Mouse (Mus musculus) urinary bladder, postnatal 10 days (tissue): ENCODE data around the gene Chuk.
"Not testable (repeated sequence)": the region's sequence is repeated elsewhere in the genome, so short reads cannot be mapped to it uniquely, and the experiment has no call there.

ENCODE experiments used
- DNase-seq: peaks from one replicate; pipeline ENCODE4 v3.0.0; 2022; ENCODE audit warnings: low spot score

The Chuk gene

DNA sequence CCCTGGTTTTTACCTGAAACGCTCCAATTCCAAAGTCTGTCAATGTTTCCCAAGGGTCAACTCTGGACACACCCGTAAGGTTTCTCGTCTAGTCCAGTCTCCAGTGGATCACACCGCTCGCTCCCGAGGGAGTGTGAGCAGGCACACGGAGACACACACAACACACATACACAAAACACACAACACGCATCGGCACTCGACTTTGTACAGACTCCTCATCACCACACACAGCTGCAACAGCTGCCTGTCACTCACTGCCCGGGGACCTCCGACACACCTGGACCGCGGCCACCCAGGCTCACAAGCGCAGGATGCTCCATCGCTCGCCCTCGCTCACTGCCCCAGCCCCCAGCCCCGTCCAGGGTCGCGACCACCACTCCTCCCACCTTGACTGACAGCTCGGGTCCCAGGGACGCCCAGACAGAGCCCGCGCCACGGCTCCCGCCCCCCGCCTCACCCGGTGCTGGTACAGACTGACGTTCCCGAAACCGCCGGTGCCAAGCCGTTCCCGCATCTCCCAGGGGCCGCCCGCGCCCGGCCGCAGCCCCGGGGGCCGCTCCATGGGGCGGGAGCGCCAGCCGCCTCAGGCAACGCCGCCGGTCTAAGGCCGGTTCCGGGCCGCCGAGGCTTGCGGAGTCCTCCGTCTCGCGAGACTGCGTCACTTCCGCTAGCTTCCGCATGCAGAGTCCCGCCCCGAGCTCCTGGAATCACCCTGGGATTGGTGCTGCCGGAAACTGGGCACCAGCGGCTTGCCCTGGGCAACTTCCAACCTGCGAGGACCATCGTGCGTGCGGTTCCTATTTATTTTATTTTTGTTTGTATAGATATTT lies at the start of gene Chuk:
Gene Chuk (minus strand): TSS at position 650 of the 830 bp plus-strand sequence.
- DNase-seq = peak; percentile 93

DNA sequence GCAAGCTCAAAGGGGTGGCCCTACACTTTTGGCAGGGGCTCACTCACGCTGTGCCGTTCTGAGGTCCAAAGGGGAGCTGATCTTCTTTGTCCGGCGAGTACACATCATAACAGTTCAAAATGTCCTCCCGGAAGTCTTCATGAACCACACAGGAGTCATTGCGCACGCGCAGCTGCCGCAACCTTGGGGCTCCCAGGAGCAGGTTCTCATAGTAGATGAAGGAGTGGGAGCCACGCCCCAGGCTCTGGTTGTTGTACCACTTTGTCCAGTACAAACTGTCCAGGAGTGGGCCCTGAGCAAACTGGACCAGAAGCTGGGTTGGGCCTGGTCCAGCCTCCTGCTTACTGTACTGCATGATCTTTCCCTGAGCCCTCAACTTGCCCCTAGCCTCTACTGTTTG lies 49.7 kb upstream of the Chuk start:
- DNase-seq = no peak

DNA sequence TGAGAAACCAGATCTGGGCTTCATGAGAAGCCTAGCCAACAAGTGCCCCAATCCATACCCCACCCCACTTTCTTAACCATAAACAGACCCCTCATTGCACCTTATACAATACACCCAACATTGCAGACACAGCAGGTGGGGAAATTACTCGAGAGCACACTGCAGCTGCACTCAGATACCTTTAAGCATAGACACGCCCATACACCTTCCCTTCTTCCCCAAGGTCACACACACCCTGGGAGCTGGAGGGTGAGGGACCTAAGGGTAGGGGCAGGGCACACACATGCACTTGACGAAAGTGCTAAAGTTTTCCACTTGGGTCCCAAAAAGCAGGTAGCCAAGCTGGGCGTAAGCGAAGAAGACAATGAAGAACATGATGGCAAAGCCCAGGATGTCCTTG lies 46.5 kb upstream of the Chuk start:
- DNase-seq = no peak

DNA sequence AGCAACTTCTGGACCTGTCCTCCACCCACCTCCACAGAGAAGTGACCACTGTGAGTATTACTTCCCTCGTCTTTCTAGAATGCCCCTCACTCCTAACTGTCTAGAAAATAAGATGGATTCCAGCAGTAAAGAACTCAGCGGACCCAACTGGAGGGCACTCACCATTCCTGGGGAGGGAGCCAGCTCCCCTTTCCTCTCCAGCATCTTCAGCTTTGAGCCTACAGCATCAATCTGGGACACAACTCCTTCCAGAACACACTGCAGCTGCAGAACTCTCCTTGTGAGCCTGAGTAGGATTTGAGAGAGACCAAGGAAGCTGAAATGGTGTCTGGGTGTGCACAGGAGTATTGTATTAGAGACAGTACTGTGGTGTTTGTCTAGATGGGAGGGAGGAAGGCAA lies 41.7 kb upstream of the Chuk start:
- DNase-seq = no peak

DNA sequence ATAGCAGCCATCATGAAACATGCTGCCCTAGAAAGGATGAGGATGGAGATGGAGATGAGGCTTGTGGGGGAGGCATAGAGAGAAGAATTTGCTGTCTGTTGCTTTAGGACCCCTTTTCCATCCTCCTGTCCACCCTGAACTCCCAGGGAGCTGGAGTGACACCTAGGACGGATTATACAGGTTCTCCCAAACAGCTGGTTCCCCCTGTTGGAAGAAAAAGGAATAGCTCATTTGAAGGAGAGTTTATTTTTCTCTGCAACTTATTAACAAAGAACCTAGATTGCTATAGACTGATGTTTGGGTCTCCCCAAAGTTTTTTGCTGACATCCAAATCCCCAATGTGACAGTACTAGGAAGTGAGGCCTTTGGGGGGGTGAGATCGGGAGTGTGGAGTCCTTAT lies 41.1 kb upstream of the Chuk start:
- no peak for DNase-seq

DNA sequence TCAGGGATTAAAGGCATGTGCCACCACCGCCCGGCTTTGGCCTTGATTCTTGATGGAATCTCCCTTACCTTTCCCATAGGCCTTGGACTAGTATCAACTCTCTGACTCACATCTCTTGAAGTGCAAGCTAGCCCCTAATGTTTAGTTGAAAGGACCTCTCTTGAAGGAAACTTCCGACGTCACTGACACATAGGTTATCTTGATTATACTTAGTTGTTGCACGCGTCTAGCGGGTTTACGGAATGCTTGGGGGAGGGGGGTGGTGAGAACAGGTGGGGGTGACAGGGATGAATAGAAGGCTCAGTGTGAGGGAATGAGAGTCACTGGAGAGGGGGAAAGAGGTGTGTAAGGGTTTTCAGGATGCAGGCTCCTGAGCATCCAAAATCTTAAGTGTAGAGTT lies 39.7 kb upstream of the Chuk start:
- DNase-seq = no peak

DNA sequence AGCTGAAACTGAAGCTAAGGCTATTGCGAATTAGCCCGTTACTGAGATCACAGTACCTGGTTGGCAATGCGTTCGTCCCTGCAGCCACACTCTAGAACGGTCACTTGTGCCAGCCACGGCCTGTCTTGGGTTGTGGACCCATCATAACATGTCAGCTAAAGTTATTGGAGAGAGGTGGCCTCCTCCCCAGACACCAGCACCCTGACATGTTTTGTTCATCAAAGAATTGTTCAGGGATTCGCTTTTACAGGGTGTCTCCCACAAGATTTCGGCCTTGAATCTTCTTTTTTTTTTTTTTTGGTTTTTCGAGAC lies 39.2 kb upstream of the Chuk start:
- no peak for DNase-seq

DNA sequence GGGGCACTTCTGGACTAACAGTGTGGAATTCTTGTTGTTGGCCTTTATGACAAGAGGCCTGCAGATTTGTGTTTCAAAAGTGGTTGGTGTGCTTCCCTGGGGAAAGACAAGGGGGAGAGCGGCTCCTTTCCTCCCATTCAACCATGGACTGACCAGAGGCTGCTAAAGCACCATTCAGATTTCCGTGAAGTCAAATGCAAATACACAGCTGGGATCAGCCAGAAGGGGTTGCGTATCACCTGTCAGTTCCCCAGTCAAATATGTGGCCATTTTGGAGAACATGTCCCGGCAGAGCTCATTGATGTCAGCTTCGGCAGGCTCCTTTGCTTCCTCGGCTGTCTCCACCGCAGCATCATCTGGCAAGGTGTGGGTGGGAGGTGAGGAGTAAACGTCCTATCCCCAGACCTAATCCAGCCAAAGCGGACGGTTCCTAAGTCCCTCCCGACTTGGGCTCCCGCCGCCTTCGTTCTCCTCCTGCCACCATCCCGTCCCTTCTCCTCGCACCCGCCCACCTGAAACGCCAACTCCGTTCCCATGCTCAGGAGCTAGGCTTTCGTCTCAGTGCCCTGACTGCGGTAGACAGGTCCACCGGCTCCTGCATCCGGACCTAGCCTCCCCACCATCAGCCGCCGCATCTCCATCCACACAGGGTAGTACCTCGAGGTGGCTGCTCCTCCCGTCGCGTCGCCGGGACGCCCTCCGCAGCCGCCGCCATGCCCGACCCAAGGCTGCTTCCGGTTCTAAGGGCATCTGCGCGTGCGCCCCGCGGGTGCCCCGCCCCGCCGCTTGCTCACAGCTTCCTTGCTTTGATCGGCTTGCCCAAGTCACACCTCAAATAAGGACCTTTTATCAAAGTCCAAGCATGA lies 38.7 kb upstream of the Chuk start, which contains the start of gene Bloc1s2:
Gene Bloc1s2 (minus strand): TSS at position 745 of the 866 bp plus-strand sequence.
- peak; percentile 41 for DNase-seq

DNA sequence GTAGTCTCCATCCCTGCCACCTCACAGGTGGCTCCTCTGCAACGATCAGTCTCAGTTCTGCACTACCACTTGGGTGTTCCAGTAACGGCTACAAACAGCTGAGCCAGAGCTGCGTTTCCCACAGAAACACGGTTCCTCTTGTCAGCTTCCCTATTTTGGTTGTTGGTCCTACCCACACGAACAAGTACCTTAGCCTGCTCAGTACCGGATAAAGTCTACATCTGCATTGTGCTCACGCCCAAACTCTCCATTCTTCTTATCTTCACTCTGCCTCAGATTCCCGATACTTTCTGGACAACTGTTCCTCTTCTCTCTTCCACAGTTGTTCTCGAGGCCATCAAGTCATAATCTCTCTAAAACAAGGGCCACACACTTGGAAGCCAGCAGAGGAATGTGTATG lies 37.1 kb upstream of the Chuk start:
- DNase-seq = no peak

DNA sequence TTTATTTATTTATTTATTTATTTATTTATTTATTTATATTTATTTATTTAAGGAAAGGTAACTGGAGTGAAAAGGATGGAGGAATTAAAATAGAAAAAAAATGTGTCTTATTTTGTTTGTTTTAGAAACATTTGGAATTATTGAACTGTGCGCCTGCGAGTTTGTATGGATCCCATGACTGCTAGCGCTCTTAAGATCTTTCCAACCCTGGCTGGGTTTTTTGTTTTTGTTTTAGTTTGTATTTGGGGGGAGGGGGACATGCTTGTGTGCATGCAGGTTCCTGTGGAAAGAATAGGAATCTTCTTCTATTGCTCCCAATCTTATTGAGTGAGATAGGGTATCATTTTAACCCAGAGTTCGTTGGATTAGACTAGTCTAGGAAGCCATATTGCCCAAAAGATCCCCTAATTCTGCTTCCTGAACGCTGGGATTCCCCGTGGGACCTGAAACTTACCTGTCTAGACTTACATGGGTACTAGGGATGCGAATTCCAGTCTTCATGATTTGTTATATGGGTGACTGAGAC lies 28.7 kb upstream of the Chuk start:
- DNase-seq = no peak

DNA sequence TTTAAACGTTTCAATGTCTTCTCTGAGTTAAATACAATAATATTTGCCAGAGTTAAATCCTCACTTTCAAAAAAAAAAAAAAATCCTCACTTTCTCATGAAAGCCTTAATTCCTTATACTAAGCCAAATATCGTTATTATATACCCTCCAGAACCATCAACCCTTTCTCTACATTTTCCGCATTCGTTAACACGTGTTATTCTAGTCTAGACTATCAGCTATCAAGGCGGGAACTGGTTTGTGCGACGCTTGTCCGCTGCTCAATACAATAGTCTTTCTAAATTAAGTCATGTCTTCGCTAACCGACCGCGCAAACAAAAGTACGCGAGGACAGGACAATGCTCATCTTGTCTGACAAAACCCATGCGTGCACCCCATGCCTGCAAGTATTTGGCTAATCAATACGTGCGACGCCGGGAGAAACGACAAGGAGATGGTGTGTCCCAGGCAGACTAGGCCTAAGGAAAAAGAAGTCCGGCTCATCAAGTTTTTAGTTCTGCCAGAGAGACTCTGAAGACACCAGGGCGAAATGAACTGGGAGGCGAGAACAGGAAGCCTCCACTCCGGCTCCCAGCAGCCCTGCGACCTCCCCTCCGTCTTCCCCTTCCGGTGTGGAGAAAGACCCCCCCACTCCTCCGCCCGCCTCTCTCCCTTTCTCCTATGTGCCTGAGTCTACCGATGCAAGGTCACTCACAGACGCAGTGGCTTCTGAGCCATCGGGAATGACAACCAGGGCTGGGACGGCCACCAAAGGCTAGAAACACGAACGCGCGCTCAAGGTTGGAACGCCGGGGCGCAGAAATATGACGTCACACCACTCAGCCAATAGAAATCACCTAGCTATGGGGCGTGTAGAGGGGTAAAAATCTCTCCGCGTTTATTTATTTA lies 28.0 kb upstream of the Chuk start, which contains the start of gene Cwf19l1:
Gene Cwf19l1 (minus strand): TSS at position 805 of the 888 bp plus-strand sequence.
- DNase-seq = peak; percentile 57

DNA sequence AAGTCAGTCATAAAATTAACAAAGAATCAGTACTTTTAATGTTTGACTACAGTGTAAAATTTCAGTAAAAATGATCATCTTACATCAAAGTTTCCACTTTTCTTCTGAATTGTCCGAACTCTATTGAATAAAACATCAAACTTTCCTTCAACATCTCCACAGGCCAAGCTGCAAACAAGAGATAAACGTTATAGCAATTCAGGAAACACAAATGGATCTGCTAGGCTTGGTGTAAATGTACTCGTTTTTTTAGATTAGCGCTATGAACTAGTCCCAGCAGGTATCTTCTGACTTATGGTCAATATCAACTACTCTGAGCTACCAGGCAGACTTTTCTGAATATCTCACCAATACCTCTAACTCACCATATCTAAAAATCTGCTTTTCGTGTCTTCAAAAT lies 25.6 kb upstream of the Chuk start:
- DNase-seq = no peak

DNA sequence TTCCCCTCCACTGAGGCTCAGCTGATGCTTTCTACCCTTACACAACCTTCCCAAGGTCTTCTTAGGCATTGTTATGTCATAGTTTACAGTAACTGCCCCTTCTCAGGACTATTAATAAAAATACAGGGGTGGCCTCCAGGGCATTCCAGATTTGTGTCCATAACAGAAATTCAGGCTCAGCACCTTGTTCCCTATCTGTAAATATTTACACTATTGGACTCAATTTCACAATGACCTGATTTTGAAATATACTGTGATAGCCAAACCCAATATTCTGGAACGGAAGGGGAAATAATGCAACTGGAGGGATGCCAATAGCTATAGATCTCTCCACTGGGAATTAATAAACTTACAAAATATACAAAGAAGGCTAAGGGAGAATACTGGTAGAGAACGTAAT lies 21.3 kb upstream of the Chuk start:
- no peak for DNase-seq

DNA sequence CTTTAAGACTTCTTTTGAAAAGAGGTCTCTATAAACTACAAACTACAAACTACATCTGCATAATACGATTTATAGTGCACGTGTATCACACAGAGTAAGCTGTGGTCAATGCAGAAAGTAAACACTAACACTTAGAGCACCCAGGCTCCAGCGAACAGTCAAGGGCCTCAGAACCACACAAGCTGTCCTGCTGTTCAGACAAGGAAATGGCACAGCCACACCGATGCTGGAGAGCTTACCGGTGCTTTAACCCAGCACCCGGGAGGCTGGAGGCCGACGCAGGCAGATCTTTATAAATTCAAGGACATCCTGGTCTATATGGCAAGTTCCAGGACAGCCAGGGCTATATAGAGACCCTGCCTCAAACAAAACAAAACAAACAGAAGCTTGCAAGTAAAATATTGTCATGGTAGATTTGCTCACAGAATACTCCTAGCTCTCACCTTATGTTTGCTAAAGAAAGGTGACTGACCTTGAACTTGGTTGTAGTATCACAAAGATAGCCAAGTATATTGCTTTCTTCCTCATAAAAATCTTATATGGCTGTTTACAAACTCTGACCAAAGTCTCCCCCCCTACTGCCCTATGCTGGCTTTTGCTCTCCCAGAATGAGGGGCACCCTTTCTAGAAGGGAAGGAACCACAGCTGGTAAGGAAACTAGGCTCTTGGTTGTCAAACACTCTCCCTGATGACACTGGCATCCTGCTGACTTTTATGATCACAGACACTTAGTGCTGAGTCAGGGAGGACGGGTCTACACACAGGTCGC lies 20.6 kb upstream of the Chuk start:
- no peak for DNase-seq

DNA sequence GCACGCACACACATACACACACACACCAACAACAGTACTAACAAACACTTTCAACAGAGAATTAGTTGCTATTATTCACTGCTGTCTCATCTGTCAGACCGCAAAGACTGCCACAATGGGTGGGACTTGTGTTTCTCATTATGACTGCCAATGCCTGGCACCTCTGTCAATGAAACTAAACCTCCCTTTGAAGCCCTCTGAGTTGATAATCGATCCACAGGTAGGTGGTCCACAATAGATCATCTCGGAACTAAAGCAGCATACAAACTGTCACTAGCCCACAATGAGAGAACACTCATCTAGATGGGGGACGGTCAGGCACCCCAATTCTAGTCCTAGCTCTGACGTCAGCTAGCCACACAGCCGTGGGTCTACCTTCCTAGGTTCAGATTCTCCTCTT lies 13.9 kb upstream of the Chuk start:
- DNase-seq = no peak

DNA sequence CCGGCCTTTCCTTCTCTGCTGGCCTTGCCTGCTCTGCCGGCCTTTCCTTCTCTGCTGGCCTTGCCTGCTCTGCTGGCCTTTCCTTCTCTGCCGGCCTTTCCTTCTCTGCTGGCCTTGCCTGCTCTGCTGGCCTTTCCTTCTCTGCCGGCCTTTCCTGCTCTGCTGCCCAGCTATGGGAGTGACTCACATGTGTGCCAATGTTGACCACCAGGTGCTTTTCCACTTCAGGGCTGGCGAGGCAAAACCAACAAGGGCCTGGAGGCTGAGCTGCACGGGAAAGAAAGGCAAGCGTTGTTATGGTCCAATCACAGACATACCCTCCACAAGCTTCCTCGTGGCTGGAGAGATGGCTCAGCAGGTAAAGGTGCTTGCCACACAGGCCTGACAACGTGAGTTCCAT lies 13.4 kb upstream of the Chuk start:
- DNase-seq = not testable (repeated sequence)

DNA sequence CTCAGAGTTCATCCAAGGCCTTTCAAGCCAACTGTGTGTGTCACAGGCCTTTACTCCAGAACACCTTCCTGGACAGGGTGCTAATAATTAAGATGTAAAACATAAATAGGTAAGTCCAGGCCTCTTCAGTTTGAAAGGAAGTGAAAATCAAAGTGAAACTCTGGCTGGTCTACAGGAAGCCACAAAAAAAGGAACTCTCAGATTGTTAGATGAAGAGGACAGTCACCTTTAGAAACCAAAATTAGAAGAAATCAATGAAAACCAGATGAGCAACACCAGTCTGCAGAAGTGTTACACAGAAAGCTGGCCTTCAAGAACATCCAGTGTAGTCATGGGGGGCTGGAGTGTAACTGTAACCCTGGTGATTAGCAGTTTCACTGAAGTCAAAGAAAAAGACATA lies 10.5 kb upstream of the Chuk start:
- DNase-seq = no peak

DNA sequence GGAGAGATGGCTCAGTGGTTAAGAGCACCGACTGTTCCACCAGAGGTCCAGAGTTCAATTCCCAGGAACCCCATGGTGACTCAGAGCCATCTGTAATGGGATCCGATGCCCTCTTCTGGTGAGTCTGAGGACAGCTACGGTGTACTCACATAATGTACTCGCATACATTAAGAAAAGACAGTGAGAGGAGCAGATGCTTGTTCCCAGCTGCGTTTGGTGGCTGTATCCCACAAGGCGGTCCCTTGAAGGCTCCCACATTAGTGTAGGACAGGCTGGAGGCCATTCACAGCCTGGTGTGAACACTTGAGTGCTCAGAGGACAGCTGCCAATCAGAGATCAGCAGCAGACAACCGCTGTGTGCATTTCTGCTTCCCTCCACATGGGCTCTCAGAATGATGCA lies 4.4 kb upstream of the Chuk start:
- no peak for DNase-seq

DNA sequence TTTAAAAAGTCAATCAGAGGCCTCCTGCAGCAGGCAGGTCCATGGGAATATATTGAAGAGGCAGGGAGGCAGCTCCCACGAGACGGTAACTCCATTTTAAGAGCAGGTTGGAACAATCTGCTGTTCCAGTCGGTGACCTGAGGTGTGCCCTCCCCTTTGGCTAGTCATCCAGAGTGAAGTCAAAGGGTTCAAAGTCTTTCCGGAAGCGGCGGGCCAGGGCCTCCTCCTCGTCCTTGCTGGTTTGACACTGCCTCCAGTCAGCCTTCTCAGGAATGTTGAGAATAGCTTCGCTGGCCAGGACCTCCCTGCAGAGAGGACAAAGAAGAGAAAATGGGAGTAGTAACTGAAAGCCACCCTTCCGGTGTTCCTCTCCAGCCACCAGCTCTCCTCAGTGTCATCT lies 3.1 kb upstream of the Chuk start:
- DNase-seq = no peak

DNA sequence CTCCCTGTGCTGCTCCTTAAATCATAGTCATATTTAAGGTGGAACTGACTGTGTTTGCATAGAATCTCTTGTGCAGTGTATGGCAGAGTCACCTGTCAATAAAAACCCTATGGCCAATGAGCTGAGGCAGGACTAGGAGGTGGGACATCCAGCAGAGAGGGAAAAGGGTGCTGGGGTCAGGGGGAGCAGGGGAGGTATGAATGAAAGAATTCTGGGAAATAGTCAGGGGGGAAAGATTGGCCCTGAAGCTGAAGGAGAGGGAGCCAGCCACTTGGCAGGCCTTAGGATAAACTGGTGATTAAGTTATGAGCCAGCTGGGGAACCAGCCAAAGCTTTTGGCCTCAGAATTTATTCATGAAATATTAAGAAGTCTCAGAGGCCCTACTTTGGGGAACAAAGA lies 1.7 kb upstream of the Chuk start:
- DNase-seq = no peak
